Mouse (Mus musculus) left cerebral cortex, postnatal 25 days (tissue): ENCODE measurements around the gene Samd8. TPM values are rescaled to one million over a fixed set of nuclear protein-coding genes. Genes with fewer than 3 reads are reported as not detected.

Experiments used
- DNase-seq, 2 experiments: peaks; one replicate each; pipeline ENCODE4 v3.0.0; 2022; ENCODE audit warnings: low spot score in 2 of 2, mixed read lengths in 1 of 2
- intact Hi-C: fragments of 180-260 bp; cut with DNase I; formaldehyde crosslinking; loops from one replicate; pipeline ENCODE4 v1.15.1; 2025
- total RNA-seq, 2 experiments: library from RNA; stranded (reverse); gene quantifications; 2 replicates each; pipeline ENCODE4 v1.2.3; 2021

Samd8 gene
- total RNA-seq, 2 experiments from 2014 or later = 82.5 to 82.8 TPM

GRCm38 (mm10) chr14:21817453-21817852, 67.1 kb downstream of the Samd8 start:
- intact Hi-C loops = no loop called here
- no peak for DNase-seq

GRCm38 (mm10) chr14:21820880-21821505, 70.7 kb downstream of the Samd8 start:
- DNase-seq = no peak
- intact Hi-C loops = no loop called here

- intact Hi-C loops = no loop called here
- no peak for DNase-seq
These were observed 72.0 kb downstream of the Samd8 start for GRCm38 (mm10) chr14:21822307-21822706.

DNA sequence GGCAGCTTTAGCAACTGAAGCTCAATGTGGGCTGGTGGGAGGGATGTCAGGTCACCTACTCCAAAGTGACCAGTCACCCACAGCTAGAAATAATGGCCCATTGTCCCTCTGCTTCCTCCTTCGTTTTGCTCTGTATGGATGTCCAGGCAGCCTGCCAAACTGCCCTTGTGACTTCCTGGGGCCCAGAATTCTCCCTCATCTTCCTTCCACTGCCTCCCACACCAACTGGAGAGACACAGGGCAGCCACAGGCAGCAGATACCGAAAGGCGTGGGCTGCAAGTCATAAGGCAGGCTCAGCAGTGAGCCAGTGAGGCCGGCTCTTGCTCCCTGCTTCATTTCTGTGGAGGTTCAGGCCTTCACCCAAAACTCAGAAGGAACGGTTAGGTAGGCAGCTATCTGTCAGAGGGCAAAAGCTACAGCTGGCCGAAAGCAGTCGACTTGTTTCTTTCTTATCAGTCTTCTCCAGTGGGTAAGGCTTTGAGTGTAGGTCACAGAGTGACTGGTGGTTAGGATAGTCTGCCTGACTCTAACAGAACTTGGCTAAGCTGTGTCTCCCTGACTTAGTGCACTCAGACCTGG, 72.6 kb downstream of the Samd8 start:
- intact Hi-C loops = no loop called here
- peak; percentile 47 to 80 for DNase-seq

- no peak for DNase-seq
These were observed 73.6 kb downstream of the Samd8 start for GRCm38 (mm10) chr14:21823897-21824296.

GRCm38 (mm10) chr14:21824938-21825337, 74.6 kb downstream of the Samd8 start, which contains the start of gene Vdac2:
TSS of gene Vdac2 (plus strand) at chr14:21825238.
- no peak for DNase-seq
- intact Hi-C loops = no loop called here

More at GRCm38 (mm10) chr14:21823897-21824296, 73.6 kb downstream of the Samd8 start:
- intact Hi-C loops = no loop called here

- intact Hi-C loops = no loop called here
- no peak for DNase-seq
These were observed 75.6 kb downstream of the Samd8 start for GRCm38 (mm10) chr14:21825786-21826491.

- intact Hi-C loops = loop anchor here (1.0 to 2.0 kb wide), 2 partner anchors 17 to 80 kb away; partner anchors contain the start of genes Comtd1, Dusp13 and Samd8
- DNase-seq = peak; percentile 97 to 99
These were observed 80.8 kb downstream of the Samd8 start for GRCm38 (mm10) chr14:21830876-21831767.

GRCm38 (mm10) chr14:21831830-21832403, 81.6 kb downstream of the Samd8 start:
- DNase-seq = no peak
- intact Hi-C loops = loop anchor here (1.0 to 2.0 kb wide), 2 partner anchors 16 to 81 kb away; partner anchors contain the start of genes Comtd1, Dusp13 and Samd8

DNA sequence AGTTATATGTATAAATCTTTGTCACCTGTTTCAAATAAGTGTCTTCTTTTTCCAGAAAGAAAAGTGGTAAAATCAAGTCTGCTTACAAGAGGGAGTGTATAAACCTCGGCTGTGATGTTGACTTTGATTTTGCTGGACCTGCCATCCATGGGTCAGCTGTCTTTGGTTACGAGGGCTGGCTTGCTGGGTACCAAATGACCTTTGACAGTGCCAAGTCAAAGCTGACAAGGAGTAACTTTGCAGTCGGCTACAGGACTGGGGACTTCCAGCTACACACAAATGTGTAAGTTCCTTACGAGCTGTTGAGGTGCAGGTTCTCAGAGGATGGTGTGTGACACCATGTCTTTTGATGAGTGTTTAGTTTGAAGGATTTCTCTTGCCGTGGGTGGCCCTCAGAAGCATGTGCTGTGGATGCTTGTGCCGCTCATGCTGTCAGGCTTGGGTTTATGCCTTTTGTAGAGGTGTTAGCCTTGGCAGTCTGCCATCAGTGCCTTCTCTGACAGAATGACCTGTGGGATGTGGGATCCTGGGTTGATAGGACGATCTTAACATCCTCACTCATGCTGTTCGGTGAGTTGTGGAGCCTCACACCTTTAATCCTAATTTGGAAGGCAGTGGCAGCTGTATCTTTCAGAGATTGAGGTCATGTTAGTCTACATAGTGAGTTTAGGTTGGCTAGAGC, 88.1 kb downstream of the Samd8 start:
- DNase-seq = no peak
- intact Hi-C loops = no loop called here

GRCm38 (mm10) chr14:21841819-21842592, 91.7 kb downstream of the Samd8 start:
- intact Hi-C loops = loop anchor here (10.0 kb wide), 1 partner anchor 167 kb away; no protein-coding TSS in a partner anchor
- peak in 1 of 2 experiments; percentile 64 for DNase-seq

DNA sequence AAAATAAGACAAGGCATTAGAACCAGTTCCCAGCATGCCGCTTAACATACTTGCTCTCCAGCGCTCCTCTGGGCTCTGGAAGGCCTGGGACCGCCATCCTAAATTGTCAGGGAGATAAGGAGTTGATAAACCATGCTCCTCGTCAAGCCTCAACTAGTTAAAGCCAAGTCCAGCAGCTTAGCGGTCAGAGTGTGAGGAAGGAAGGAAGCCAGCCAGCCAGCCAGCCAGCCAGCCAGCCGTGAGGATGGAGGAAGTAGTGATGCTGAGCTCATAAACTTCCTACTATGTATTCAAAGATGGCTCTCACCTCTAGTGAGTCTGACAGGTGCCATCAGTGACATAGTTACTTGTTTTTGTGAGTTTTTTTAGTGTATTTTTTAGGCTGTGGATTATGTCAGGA, 92.9 kb downstream of the Samd8 start:
- intact Hi-C loops = loop anchor here (10.0 kb wide), 1 partner anchor 168 kb away; no protein-coding TSS in a partner anchor
- no peak for DNase-seq

GRCm38 (mm10) chr14:21846827-21847380, 96.6 kb downstream of the Samd8 start:
- intact Hi-C loops = loop anchor here (10.0 kb wide), 1 partner anchor 172 kb away; no protein-coding TSS in a partner anchor
- DNase-seq = no peak

DNA sequence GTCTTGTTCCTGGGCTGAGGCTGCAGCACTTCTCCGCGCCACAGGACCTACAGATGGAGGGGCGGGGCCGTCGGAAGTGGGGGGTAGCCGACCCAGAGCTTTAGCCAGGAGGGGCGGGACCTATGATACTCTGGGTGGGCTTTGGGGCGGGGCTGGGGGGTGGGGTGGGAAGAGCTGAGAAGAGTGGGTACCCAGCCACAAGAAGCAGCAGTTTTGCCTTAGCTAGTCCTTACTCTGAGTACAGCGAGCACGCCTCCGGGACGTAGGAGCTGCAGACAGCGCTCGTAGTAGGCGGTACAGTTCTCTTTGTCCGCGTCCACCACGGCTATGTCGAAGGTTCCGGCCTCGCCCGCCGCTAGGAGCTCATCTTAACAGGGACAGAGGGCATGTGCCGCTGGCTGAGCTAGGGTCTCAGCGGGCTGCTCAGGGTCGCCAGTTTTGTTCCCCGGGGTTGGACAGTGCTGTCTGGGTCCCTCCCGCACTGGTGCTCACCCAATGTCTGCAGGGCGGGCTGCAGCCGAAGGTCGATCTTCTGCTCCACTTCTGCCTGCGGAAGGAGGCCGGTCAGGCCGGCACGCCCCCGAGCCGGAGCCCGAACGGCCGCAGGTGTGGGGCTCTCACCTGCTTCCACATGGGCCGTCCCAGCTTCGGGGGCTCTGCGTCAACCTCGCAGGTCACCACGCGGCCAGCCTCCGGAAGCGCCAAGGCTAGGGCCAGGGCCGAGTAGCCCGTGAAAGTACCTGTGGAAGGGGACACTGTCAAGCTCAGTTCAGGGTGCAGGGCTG, 97.2 kb downstream of the Samd8 start:
- DNase-seq = peak; percentile 48 to 56
- intact Hi-C loops = loop anchor here (1.0 to 10.0 kb wide), 4 partner anchors 16 to 173 kb away; partner anchors contain the start of genes Dusp13 and Samd8
